Mouse (Mus musculus): ENCODE measurements around the gene Mecom. TPM values are rescaled to one million over a fixed set of nuclear protein-coding genes. Genes with fewer than 3 reads are reported as not detected.

Gene Mecom
- polyA plus RNA-seq, 1 experiment from 2014 or later: 10.3 TPM

DNA sequence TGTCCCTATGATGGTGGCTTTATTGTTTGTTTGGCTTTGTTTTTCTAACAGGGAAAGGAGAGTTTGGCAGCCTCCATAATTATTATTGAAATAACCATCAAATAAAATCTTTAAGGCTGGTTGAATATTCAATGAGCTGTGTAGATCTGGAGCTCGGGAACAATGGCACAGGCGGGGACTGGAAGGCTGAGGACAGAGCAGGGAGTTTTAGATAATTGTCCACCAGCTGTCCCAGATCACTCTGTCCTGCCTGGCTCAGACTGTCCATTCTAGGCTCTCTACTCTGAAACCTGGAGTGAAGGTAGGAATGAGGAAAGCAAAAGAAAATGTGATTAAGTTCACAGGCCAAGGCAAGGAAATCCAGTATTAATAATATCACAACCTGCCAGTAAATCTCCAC, 232.9 kb downstream of the Mecom start:
- Histone ChIP-seq H3K9ac (no peak overlapping the region), H3K36me3 (no peaks in the 10 kb centered on the region), H3K4me2 (no peak overlapping the region), H3K9me3 (no peaks in the 10 kb centered on the region), H3K4me1 (no peaks in the 10 kb centered on the region), H3K27me3 (no peaks in the 10 kb centered on the region), H3K4me3 (no peak overlapping the region), H3K27ac (no peak overlapping the region)
- ATAC-seq (ENCODE audit: insufficient number of reproducible peaks, insufficient read depth, low FRiP score, low TSS enrichment, low read depth): no peak
- 79% methylated on average over 2 of the region's 2 CpGs for WGBS

DNA sequence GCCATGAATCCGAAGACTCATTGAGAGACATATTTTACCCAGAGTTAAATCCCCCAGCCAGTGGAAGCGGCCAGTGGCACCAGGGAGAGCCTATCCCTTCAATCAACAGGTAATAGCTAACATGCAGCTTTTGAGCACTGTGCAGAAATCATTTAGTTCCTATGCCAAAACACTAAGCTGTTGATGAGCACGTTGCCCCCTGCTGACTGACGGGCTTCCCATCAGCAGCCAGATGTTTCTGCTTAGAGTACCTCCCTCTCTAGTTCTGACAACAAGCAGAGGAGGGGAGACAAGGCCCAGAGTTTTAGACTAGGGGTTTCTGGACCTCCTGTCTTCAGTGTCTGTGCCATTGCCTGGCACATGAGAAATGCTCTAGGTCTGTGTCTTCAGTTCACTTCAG, 239.7 kb downstream of the Mecom start:
- peaks cover 3% of the 10 kb centered on the region; the same call in 1 of the 2 replicates for H3K4me1 ChIP-seq
- H3K27ac ChIP-seq: no peak overlapping the region
- no peak for ATAC-seq (ENCODE audit: insufficient number of reproducible peaks, insufficient read depth, low FRiP score, low TSS enrichment, low read depth)
- no peaks in the 10 kb centered on the region for H3K9me3 ChIP-seq
- H3K4me2 ChIP-seq: no peak overlapping the region
- WGBS: 23% methylated on average over 4 of the region's 4 CpGs
- no peaks in the 10 kb centered on the region for H3K36me3 ChIP-seq
- H3K27me3 ChIP-seq: no peaks in the 10 kb centered on the region
- H3K4me3 ChIP-seq: no peak overlapping the region
- no peak overlapping the region for H3K9ac ChIP-seq

DNA sequence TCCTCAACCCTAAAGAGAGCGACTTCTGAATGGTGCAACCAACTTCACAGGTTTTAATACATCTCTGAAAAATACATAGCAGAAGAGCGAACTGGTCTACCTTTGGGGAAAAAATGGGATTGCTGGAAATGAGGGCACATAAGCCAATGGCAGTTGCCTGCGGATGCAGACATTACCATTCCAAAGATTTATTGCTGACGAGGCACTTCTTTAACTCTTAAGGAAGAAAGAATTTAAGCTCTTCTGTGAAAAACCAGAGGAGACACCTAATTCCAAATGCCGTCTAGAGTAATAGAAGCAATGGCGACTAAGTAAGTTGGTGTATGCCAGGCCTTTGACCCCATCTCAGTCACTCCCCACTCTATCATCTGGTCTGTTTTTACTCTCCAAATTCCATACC, 240.2 kb downstream of the Mecom start:
- Histone ChIP-seq H3K4me2 (no peak overlapping the region), H3K36me3 (no peaks in the 10 kb centered on the region), H3K9me3 (no peaks in the 10 kb centered on the region), H3K4me3 (no peak overlapping the region), H3K4me1 (peaks cover 3% of the 10 kb centered on the region; the same call in 1 of the 2 replicates), H3K27me3 (no peaks in the 10 kb centered on the region), H3K27ac (no peak overlapping the region), H3K9ac (no peak overlapping the region)
- 80% methylated on average over 6 of the region's 6 CpGs for WGBS
- ATAC-seq (ENCODE audit: insufficient number of reproducible peaks, insufficient read depth, low FRiP score, low TSS enrichment, low read depth): no peak

DNA sequence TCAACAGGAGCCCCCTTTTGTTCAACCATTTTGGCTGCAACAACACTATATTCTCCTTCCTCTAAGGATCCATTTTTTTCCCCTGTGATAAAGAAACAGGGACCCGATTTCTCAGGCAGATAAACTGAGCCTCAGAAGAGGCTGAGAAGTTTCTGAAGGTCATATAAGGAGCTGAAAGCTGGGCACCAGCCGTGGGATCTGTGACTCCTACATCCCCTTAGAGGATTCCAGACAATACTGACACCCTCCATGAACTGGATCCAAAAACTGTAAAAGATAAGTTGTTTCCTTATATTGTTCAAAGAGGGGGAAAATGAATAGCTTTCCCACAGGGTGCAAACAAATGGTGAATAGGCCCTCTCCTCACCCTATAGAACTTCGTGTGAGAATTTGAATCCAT, 241.7 kb downstream of the Mecom start:
- 76% methylated on average over 3 of the region's 3 CpGs for WGBS
- Histone ChIP-seq H3K4me3 (no peak overlapping the region), H3K4me1 (peaks cover 3% of the 10 kb centered on the region; the same call in 1 of the 2 replicates), H3K36me3 (no peaks in the 10 kb centered on the region), H3K9ac (no peak overlapping the region), H3K27ac (no peak overlapping the region), H3K9me3 (no peaks in the 10 kb centered on the region), H3K27me3 (no peaks in the 10 kb centered on the region), H3K4me2 (no peak overlapping the region)
- no peak for ATAC-seq (ENCODE audit: insufficient number of reproducible peaks, insufficient read depth, low FRiP score, low TSS enrichment, low read depth)

DNA sequence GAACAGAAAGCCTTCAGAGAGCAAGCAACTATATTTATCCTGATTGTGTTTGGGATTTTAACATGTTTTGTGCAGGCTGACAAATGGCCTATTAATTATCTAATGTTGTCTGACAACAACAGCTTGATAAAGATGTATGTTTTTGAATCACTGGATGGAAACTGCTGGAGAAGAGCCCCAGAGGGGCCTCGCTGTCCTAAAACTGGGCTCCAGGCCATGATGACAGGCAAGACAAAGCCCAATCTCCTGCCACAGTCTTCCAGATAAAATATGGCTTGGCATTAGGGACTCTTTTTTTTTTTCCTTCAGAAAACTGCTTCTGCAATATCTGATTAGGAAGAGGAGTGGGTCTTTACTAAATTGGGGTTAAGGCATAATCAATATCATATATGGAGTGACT, 248.3 kb downstream of the Mecom start:
- H3K27ac ChIP-seq: no peak overlapping the region
- peaks cover 3% of the 10 kb centered on the region; the same call in 1 of the 2 replicates for H3K4me1 ChIP-seq
- H3K36me3 ChIP-seq: no peaks in the 10 kb centered on the region

DNA sequence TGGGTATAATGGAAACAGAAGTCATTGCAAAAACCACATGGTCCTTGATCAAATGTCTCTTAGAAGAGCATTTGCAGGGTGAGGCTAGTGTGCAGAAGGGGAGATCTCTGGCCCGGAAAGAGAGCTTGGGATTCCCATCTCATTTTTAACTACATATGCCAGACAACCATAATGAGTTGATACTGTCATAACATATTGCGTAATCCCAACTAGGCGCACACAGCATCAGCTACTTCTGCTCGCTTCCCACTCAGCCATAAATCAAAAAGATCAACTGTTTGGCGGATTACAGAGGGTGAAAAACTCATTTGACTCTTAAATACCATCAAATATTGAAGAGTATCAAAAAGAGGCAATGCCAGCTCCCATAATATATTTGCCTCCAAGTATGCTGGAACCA, 253.4 kb downstream of the Mecom start:
- Histone ChIP-seq H3K27ac (no peak overlapping the region), H3K4me3 (no peak overlapping the region), H3K4me1 (peaks cover 3% of the 10 kb centered on the region; the same call in 1 of the 2 replicates), H3K4me2 (no peak overlapping the region), H3K9ac (no peak overlapping the region), H3K9me3 (no peaks in the 10 kb centered on the region), H3K27me3 (no peaks in the 10 kb centered on the region; the same call in 1 of the 2 replicates), H3K36me3 (no peaks in the 10 kb centered on the region)
- ATAC-seq (ENCODE audit: insufficient number of reproducible peaks, insufficient read depth, low FRiP score, low TSS enrichment, low read depth): no peak
- 89% methylated on average over 5 of the region's 5 CpGs for WGBS

More for the DNA sequence above, 248.3 kb downstream of the Mecom start:
- no peak for ATAC-seq (ENCODE audit: insufficient number of reproducible peaks, insufficient read depth, low FRiP score, low TSS enrichment, low read depth)
- no peaks in the 10 kb centered on the region for H3K27me3 ChIP-seq
- H3K9me3 ChIP-seq: no peaks in the 10 kb centered on the region
- H3K4me3 ChIP-seq: no peak overlapping the region
- 89% methylated on average over 1 of the region's 1 CpGs for WGBS
- no peak overlapping the region for H3K4me2 ChIP-seq
- H3K9ac ChIP-seq: no peak overlapping the region

DNA sequence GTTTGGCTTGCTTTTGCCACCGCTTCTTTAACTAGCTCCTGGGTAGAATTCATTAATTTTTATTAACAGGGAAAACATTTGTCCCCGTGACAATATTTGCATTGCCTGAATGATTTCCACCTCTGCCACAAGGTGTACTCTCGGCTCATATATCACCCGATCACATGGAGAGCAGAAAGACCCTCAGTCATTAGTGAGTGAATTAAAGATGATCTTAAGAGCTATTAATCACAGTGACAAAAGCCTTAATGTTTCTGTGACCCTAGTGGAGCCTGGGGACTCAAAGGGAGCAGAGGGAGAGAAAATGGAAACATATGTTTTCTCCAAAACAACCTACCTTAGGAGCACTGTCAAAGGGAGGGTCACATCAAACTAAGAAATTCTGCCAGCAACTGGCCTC, 261.3 kb downstream of the Mecom start:
- no peak for ATAC-seq (ENCODE audit: insufficient number of reproducible peaks, insufficient read depth, low FRiP score, low TSS enrichment, low read depth)
- H3K9ac ChIP-seq: no peak overlapping the region
- H3K27me3 ChIP-seq: no peaks in the 10 kb centered on the region; the same call in 1 of the 2 replicates
- H3K4me1 ChIP-seq: peaks cover 3% of the 10 kb centered on the region; the same call in 1 of the 2 replicates
- no peaks in the 10 kb centered on the region for H3K9me3 ChIP-seq
- H3K36me3 ChIP-seq: no peaks in the 10 kb centered on the region
- H3K4me3 ChIP-seq: no peak overlapping the region
- WGBS: 24% methylated on average over 4 of the region's 4 CpGs
- H3K4me2 ChIP-seq: no peak overlapping the region
- no peak overlapping the region for H3K27ac ChIP-seq

DNA sequence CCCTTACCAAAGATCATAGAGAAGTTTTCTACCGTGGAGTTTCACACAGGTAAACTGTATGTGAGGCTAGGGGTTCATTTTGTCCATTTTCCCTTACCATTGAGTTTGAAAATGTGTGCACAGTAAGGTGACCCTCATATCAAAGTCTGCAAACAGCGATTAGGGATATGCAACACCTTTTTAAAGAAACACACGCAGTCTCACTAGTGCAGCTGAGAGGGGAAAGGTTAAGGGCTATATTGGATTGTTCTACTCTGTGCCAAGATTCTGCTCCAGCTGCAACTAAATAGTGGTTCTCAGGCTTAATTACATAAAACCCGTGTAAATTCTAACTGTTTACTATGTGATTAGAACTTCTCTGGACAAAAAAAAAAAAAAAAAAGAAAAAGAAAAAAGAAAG, 263.7 kb downstream of the Mecom start:
- H3K4me2 ChIP-seq: no peak overlapping the region
- 67% methylated on average over 4 of the region's 4 CpGs for WGBS
- no peak overlapping the region for H3K9ac ChIP-seq
- no peak for ATAC-seq (ENCODE audit: insufficient number of reproducible peaks, insufficient read depth, low FRiP score, low TSS enrichment, low read depth)
- H3K9me3 ChIP-seq: no peaks in the 10 kb centered on the region
- no peak overlapping the region for H3K27ac ChIP-seq
- no peak overlapping the region for H3K4me3 ChIP-seq
- no peaks in the 10 kb centered on the region for H3K27me3 ChIP-seq
- H3K36me3 ChIP-seq: no peaks in the 10 kb centered on the region
- H3K4me1 ChIP-seq: no peaks in the 10 kb centered on the region

DNA sequence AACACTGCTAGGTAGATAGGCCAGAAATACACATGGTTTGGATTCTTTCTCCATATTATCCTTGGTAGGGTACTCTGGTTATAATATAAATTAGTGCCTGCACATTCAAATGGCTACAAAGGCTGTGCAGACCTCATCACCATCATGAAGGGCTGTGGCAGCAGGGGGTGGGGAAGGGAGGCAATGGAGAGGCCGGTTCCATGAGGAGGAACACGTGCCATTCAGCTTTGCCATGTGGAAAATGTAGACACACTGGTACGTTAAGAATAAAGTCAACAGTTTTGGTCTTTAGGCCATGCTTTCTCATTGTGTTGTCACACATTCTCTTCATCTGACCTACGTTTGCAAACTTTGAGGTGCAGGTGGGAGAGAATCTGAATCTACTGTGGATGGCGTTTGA, 264.2 kb downstream of the Mecom start:
- H3K27ac ChIP-seq: no peak overlapping the region
- no peak overlapping the region for H3K9ac ChIP-seq
- no peaks in the 10 kb centered on the region for H3K4me1 ChIP-seq
- no peaks in the 10 kb centered on the region for H3K36me3 ChIP-seq
- ATAC-seq (ENCODE audit: insufficient number of reproducible peaks, insufficient read depth, low FRiP score, low TSS enrichment, low read depth): no peak
- no peak overlapping the region for H3K4me3 ChIP-seq
- H3K27me3 ChIP-seq: no peaks in the 10 kb centered on the region
- no peak overlapping the region for H3K4me2 ChIP-seq
- WGBS: 78% methylated on average over 5 of the region's 5 CpGs
- H3K9me3 ChIP-seq: no peaks in the 10 kb centered on the region

DNA sequence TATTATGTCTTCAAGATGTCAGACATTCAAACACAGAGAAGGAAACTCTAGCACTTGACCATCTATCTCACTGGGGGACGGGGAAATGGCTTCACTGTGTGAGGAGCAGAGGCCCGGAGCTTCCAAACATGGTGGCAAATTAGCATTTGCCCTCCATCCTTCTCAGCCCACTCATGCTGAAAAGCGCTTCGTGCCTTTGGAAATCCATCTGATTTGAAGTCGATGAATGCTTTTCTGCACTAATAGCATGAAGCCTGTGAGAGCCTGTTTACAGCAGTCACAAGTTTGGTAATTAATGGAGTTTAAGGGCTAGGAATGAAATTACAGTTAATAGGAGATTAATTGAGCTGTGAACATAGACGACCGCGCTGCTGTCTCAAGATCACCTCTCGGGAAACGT, 270.2 kb downstream of the Mecom start:
- Histone ChIP-seq H3K9me3 (no peaks in the 10 kb centered on the region), H3K27ac (no peak overlapping the region), H3K4me3 (no peak overlapping the region), H3K27me3 (no peaks in the 10 kb centered on the region), H3K36me3 (no peaks in the 10 kb centered on the region), H3K9ac (no peak overlapping the region), H3K4me2 (no peak overlapping the region), H3K4me1 (no peaks in the 10 kb centered on the region)
- no peak for ATAC-seq (ENCODE audit: insufficient number of reproducible peaks, insufficient read depth, low FRiP score, low TSS enrichment, low read depth)
- WGBS: 82% methylated on average over 10 of the region's 10 CpGs

DNA sequence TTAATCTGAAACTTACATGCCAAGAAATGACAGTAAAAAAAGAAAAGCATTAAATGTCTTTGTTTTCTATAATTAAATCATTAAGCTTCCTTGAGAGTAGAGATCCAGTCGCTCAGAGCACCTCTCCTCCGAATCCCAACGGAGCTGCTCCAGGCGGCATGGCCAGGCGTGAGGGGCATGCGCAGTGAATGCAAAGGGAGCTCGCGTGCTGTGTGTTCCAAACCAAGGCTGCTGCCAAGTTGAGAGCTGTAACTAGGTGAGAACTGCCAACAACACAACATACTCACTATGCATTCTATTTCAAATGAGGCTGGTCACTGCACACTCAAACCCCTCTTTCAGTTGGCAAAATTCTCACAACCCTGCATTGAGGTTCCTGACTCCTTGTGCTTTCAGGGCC, 271.7 kb downstream of the Mecom start:
- Histone ChIP-seq H3K4me2 (no peak overlapping the region), H3K27me3 (no peaks in the 10 kb centered on the region), H3K4me3 (no peak overlapping the region), H3K9ac (no peak overlapping the region), H3K9me3 (no peaks in the 10 kb centered on the region), H3K36me3 (no peaks in the 10 kb centered on the region), H3K4me1 (no peaks in the 10 kb centered on the region), H3K27ac (no peak overlapping the region)
- WGBS: 83% methylated on average over 8 of the region's 8 CpGs
- ATAC-seq (ENCODE audit: insufficient number of reproducible peaks, insufficient read depth, low FRiP score, low TSS enrichment, low read depth): no peak

DNA sequence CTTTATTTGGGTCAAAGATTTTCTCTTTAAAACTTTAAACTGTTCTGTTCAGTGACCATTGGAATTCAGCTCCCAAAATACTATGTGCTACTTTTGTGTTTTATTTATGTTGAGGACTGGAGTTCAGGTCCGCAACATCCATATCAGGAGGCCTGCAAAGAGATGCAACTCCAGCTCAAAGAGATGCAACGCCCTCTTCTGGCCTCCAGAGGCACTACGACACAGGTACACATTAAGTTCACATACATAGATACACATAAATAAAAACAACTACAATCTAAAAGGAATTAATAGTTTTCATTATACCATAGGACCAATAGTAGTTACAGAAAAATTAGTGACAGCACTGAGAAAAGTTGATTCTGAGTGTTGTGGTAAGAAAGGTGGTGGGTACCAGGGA, 278.6 kb downstream of the Mecom start:
- 68% methylated on average over 3 of the region's 3 CpGs for WGBS
- no peak for ATAC-seq (ENCODE audit: insufficient number of reproducible peaks, insufficient read depth, low FRiP score, low TSS enrichment, low read depth)
- H3K4me1 ChIP-seq: no peaks in the 10 kb centered on the region
- no peak overlapping the region for H3K4me3 ChIP-seq
- H3K27ac ChIP-seq: no peak overlapping the region
- no peak overlapping the region for H3K9ac ChIP-seq
- H3K36me3 ChIP-seq: no peaks in the 10 kb centered on the region
- H3K27me3 ChIP-seq: no peaks in the 10 kb centered on the region
- no peak overlapping the region for H3K4me2 ChIP-seq
- H3K9me3 ChIP-seq: no peaks in the 10 kb centered on the region

DNA sequence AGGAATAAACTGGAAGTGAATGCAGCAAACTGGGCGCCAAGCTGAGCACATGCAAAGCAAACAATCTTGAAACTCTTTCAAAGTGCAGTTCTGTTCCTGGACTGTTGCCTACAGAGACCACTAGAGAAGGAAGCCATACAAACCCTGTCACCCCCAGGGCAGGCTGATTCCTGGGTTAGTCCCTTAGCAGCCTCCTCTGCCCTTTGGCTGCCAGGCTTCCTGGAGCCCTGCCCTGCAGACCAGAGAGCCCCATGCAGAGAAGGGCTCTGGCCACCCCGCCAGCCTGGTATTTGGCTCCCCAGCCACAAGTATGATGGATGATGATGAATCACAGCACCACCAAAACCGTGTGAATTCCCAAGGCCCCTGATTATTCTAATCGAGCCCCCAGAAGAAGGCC, 286.9 kb downstream of the Mecom start:
- ATAC-seq (ENCODE audit: insufficient number of reproducible peaks, insufficient read depth, low FRiP score, low TSS enrichment, low read depth): no peak
- Histone ChIP-seq H3K27me3 (no peaks in the 10 kb centered on the region), H3K4me1 (peaks cover 7% of the 10 kb centered on the region; the same call in 1 of the 2 replicates), H3K9ac (no peak overlapping the region), H3K9me3 (no peaks in the 10 kb centered on the region), H3K36me3 (no peaks in the 10 kb centered on the region), H3K4me3 (no peak overlapping the region), H3K27ac (no peak overlapping the region), H3K4me2 (no peak overlapping the region)
- 61% methylated on average over 4 of the region's 4 CpGs for WGBS

All from embryonic facial prominence, embryonic 13.5 days (tissue).